Mouse (Mus musculus): ENCODE results near the gene Edem3. TPM values are rescaled to one million over a fixed set of nuclear protein-coding genes. Genes with fewer than 3 reads are reported as not detected.
A peak's percentile ranks its signal among the peaks of the same experiment; 100 is the strongest.

Gene Edem3
- polyA plus RNA-seq, 1 experiment from 2014 or later = 19.7 TPM

GRCm38 (mm10) chr1:151753374-151753929 is 1.7 kb upstream of the Edem3 start:
- ATAC-seq (ENCODE audit: low FRiP score, low read depth) = no peak
- H3K36me3 ChIP-seq = no peaks in the 10 kb centered on the region
- H3K4me3 ChIP-seq = no peak overlapping the region
- no peaks in the 10 kb centered on the region for H3K9me3 ChIP-seq
- H3K27ac ChIP-seq (replicated peaks) = no peak overlapping the region
- H3K4me1 ChIP-seq (replicated peaks) = peaks cover 22% of the 10 kb centered on the region
- 82% methylated on average over 8 of the region's 8 CpGs for WGBS
- no peak overlapping the region for H3K9ac ChIP-seq
- H3K27me3 ChIP-seq = no peaks in the 10 kb centered on the region
- no peak overlapping the region for H3K4me2 ChIP-seq

- Histone ChIP-seq H3K36me3 (no peaks in the 10 kb centered on the region), H3K4me2 (peak overlapping the region; percentile 55), H3K27me3 (no peaks in the 10 kb centered on the region), H3K9ac (peak overlapping the region; percentile 68; the same call in 1 of the 2 replicates), H3K4me3 (peak overlapping the region; percentile 83), H3K4me1 (replicated peaks) (peaks cover 22% of the 10 kb centered on the region), H3K27ac (replicated peaks) (no peak overlapping the region), H3K9me3 (no peaks in the 10 kb centered on the region)
- WGBS = 78% methylated on average over 10 of the region's 10 CpGs
- ATAC-seq (ENCODE audit: low FRiP score, low read depth) = no peak
Measured at GRCm38 (mm10) chr1:151754028-151754489, 1.1 kb upstream of the Edem3 start.

- H3K27ac ChIP-seq (replicated peaks) = peak overlapping the region; percentile 91
- H3K27me3 ChIP-seq = no peaks in the 10 kb centered on the region
- no peaks in the 10 kb centered on the region for H3K9me3 ChIP-seq
- 0 out of 2 replicates have a peak, but pooled peaks cover 4% of the 10 kb centered on the region for H3K36me3 ChIP-seq
- H3K4me2 ChIP-seq = peak overlapping the region; percentile 84
- peak overlapping the region; percentile 68 for H3K9ac ChIP-seq
- H3K4me1 ChIP-seq (replicated peaks) = peaks cover 22% of the 10 kb centered on the region
- H3K4me3 ChIP-seq = peak overlapping the region; percentile 83
- no peak; the same call in 1 of the 2 replicates for ATAC-seq (ENCODE audit: low FRiP score, low read depth)
- WGBS = 8% methylated on average over 36 of the region's 36 CpGs
Measured at GRCm38 (mm10) chr1:151755660-151756424, 671 bp downstream of the Edem3 start.

GRCm38 (mm10) chr1:151756425-151756728 is 1.2 kb downstream of the Edem3 start:
- no peak for ATAC-seq (ENCODE audit: low FRiP score, low read depth)
- Histone ChIP-seq H3K4me2 (peak overlapping the region; percentile 84), H3K4me3 (peak overlapping the region; percentile 83), H3K27me3 (no peaks in the 10 kb centered on the region), H3K9ac (peak overlapping the region; percentile 68; the same call in 1 of the 2 replicates), H3K9me3 (no peaks in the 10 kb centered on the region), H3K36me3 (peaks cover 9% of the 10 kb centered on the region), H3K27ac (replicated peaks) (no peak overlapping the region), H3K4me1 (replicated peaks) (peaks cover 22% of the 10 kb centered on the region)
- 36% methylated on average over 1 of the region's 1 CpGs for WGBS

GRCm38 (mm10) chr1:151758301-151758700 is 3.1 kb downstream of the Edem3 start:
- H3K27me3 ChIP-seq = no peaks in the 10 kb centered on the region
- H3K27ac ChIP-seq (replicated peaks) = no peak overlapping the region
- no peak overlapping the region for H3K4me2 ChIP-seq
- WGBS = 92% methylated on average over 6 of the region's 6 CpGs
- H3K4me1 ChIP-seq (replicated peaks) = peaks cover 22% of the 10 kb centered on the region
- no peak overlapping the region for H3K9ac ChIP-seq
- H3K36me3 ChIP-seq = peaks cover 24% of the 10 kb centered on the region
- H3K9me3 ChIP-seq = no peaks in the 10 kb centered on the region
- no peak for ATAC-seq (ENCODE audit: low FRiP score, low read depth)
- H3K4me3 ChIP-seq = no peak overlapping the region

- Histone ChIP-seq H3K9ac (no peak overlapping the region), H3K4me2 (no peak overlapping the region), H3K27ac (replicated peaks) (no peak overlapping the region), H3K4me3 (no peak overlapping the region), H3K4me1 (replicated peaks) (peaks cover 20% of the 10 kb centered on the region), H3K27me3 (no peaks in the 10 kb centered on the region), H3K36me3 (peaks cover 26% of the 10 kb centered on the region), H3K9me3 (no peaks in the 10 kb centered on the region)
- no peak for ATAC-seq (ENCODE audit: low FRiP score, low read depth)
- WGBS = 85% methylated on average over 2 of the region's 2 CpGs
Measured at GRCm38 (mm10) chr1:151758991-151759390, 3.8 kb downstream of the Edem3 start.

GRCm38 (mm10) chr1:151764236-151764635 is 9.1 kb downstream of the Edem3 start:
- H3K4me1 ChIP-seq (replicated peaks) = no peaks in the 10 kb centered on the region
- no peak overlapping the region for H3K27ac ChIP-seq (replicated peaks)
- no peak overlapping the region for H3K4me3 ChIP-seq
- H3K9ac ChIP-seq = no peak overlapping the region
- no peak overlapping the region for H3K4me2 ChIP-seq
- H3K9me3 ChIP-seq = no peaks in the 10 kb centered on the region
- no peaks in the 10 kb centered on the region for H3K27me3 ChIP-seq
- ATAC-seq (ENCODE audit: low FRiP score, low read depth) = no peak
- H3K36me3 ChIP-seq = peaks cover 26% of the 10 kb centered on the region
- 72% methylated on average over 3 of the region's 3 CpGs for WGBS

- Histone ChIP-seq H3K9me3 (no peaks in the 10 kb centered on the region), H3K27ac (replicated peaks) (no peak overlapping the region), H3K9ac (no peak overlapping the region), H3K27me3 (no peaks in the 10 kb centered on the region), H3K4me2 (no peak overlapping the region), H3K4me3 (no peak overlapping the region), H3K4me1 (replicated peaks) (peaks cover 4% of the 10 kb centered on the region; the same call in 1 of the 2 replicates), H3K36me3 (peaks cover 25% of the 10 kb centered on the region)
- ATAC-seq (ENCODE audit: low FRiP score, low read depth) = no peak
- WGBS = 85% methylated on average over 2 of the region's 2 CpGs
Measured at GRCm38 (mm10) chr1:151766166-151766565, 11.0 kb downstream of the Edem3 start.

- Histone ChIP-seq H3K4me2 (no peak overlapping the region), H3K9ac (no peak overlapping the region), H3K27ac (replicated peaks) (no peak overlapping the region), H3K4me3 (no peak overlapping the region), H3K4me1 (replicated peaks) (peaks cover 4% of the 10 kb centered on the region; the same call in 1 of the 2 replicates), H3K27me3 (no peaks in the 10 kb centered on the region), H3K36me3 (peaks cover 23% of the 10 kb centered on the region), H3K9me3 (no peaks in the 10 kb centered on the region)
- ATAC-seq (ENCODE audit: low FRiP score, low read depth) = no peak
- WGBS = 84% methylated on average over 3 of the region's 3 CpGs
Measured at GRCm38 (mm10) chr1:151766976-151767654, 11.9 kb downstream of the Edem3 start.

GRCm38 (mm10) chr1:151769200-151769913 is 14.2 kb downstream of the Edem3 start:
- Histone ChIP-seq H3K4me1 (replicated peaks) (peaks cover 4% of the 10 kb centered on the region; the same call in 1 of the 2 replicates), H3K4me3 (no peak overlapping the region), H3K27ac (replicated peaks) (no peak overlapping the region), H3K27me3 (no peaks in the 10 kb centered on the region), H3K36me3 (peaks cover 17% of the 10 kb centered on the region; the same call in 1 of the 2 replicates), H3K9ac (no peak overlapping the region), H3K4me2 (no peak overlapping the region), H3K9me3 (no peaks in the 10 kb centered on the region)
- no peak for ATAC-seq (ENCODE audit: low FRiP score, low read depth)
- WGBS = 42% methylated on average over 3 of the region's 3 CpGs

GRCm38 (mm10) chr1:151777616-151778015 is 22.4 kb downstream of the Edem3 start:
- no peak overlapping the region for H3K9ac ChIP-seq
- no peak overlapping the region for H3K4me3 ChIP-seq
- WGBS = 95% methylated on average over 2 of the region's 2 CpGs
- no peak overlapping the region for H3K4me2 ChIP-seq
- H3K36me3 ChIP-seq = peaks cover 43% of the 10 kb centered on the region
- no peaks in the 10 kb centered on the region for H3K27me3 ChIP-seq
- H3K4me1 ChIP-seq (replicated peaks) = no peaks in the 10 kb centered on the region
- H3K9me3 ChIP-seq = no peaks in the 10 kb centered on the region
- H3K27ac ChIP-seq (replicated peaks) = no peak overlapping the region
- ATAC-seq (ENCODE audit: low FRiP score, low read depth) = no peak
